Mouse (Mus musculus) cerebellum, adult 18-20 months (tissue): ENCODE results near the gene Gdap1l1.

ENCODE experiments used
- DNase-seq, 2 experiments: peaks; one replicate each; pipeline ENCODE4 v3.0.0; 2021

The Gdap1l1 gene

GRCm38 (mm10) chr2:163466771-163467170 lies 28.5 kb downstream of the Gdap1l1 start:
- no peak for DNase-seq

- DNase-seq, result no peak
Measured at GRCm38 (mm10) chr2:163467585-163467984, 29.3 kb downstream of the Gdap1l1 start.

DNA sequence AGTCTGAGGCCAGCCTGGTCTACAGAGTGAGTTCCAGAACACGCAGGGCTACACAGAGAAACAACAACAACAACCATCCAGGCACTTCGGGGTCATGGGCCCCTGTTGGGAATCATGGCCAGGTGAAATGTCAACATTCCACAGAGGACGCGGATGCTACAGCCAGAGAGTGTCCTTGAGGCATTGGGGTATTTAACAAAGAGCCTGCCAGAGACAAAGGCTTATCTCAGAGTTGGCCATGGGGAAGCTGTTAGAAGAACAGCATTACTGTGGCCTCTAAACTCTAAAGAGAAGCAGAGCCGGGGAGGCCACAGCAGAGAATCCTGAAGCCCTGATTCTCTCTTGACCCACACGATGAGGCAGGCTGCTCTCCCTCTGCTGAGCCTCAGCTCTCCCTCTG lies 30.6 kb downstream of the Gdap1l1 start:
- DNase-seq, result no peak

- no peak for DNase-seq
Measured at GRCm38 (mm10) chr2:163469711-163470110, 31.4 kb downstream of the Gdap1l1 start.

DNA sequence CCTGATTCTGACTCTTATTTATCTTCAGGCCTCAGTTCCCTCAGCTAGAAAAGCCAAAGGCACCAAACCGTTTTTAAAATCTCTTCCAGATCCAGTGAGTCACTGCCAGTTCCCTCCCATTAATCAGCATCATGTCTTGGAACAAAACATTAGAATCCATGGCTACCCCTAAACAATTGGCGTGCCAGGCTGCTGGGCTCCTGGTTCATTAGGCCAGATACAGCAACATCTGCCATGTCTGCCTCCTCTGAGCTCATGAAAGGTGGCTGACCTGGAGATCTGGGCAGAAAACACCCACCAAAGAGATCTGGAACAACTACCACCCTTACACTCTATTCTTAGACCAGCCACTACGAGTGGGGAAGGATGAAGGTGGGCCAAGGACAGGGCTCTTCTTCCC lies 32.9 kb downstream of the Gdap1l1 start:
- DNase-seq, result no peak

DNA sequence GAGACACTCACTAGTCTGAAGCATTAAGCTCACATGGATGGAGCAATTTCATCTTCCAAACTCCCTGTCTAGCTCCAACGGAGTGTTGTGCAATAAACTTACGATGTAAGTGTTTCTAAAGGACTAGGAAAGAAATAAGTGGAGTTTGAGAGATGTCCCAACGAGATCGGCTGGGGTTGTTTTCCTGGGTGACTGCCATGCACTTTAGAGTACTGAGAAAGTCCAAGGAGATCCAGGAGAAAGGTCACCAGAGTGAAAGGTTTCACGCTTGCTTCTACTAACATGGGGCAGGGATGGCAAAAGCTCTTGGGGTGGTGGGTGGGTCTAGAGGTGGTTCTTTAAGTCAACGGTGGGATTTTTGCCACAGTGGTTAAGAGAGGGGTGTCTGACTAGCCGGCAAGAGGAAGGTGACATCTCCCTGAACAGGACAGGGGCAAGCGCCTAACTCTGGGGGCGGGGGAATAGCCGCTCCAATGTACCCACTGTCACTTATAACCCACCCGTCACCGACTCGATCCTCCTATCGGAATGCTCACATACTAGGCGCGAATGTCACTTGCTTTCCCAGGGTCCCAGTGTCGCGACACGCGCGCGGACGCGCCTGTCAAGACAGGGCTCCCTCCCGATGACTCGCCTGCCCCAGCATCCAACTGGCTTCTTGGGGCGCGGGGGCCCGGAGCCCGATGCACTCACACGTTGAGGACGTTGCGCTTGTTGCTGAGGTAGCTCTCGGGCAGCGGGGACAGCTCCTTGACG lies 33.6 kb downstream of the Gdap1l1 start:
- no peak for DNase-seq

GRCm38 (mm10) chr2:163472466-163472851 lies 34.2 kb downstream of the Gdap1l1 start, which contains the start of gene Fitm2:
Fitm2 (minus strand) TSS chr2:163472629.
- DNase-seq, result peak; percentile 91 to 99

- DNase-seq, result peak in 1 of 2 experiments; percentile 21
Measured at GRCm38 (mm10) chr2:163480191-163480825, 42.0 kb downstream of the Gdap1l1 start.

DNA sequence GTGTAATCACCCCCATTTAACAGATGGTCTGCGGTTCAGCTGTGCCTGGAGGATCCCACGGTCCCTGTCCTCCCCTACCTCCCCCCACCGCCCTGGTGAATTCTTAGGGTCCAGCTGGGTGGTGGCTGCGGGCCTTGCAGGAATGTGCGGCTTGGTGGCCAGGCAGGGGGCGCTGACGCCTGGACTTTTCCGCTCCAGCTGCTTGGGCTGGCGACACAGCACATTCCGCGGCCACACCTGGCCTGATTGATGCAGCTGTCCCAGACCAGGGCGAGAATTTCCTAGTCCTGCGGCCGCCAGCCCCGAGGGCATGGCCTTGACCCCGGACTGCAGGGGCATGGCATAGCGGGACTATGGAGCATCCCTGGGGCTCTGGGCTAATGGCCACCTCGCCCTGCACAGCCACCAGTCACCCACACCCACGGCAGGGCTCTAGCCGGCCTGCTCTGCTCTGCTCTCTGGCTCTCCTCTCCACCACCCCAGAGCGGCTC lies 43.3 kb downstream of the Gdap1l1 start:
- no peak for DNase-seq

GRCm38 (mm10) chr2:163487360-163487759 lies 49.1 kb downstream of the Gdap1l1 start:
- no peak for DNase-seq

GRCm38 (mm10) chr2:163489725-163490291 lies 51.5 kb downstream of the Gdap1l1 start:
- DNase-seq, result no peak

- DNase-seq, result no peak
Measured at GRCm38 (mm10) chr2:163490656-163491055, 52.4 kb downstream of the Gdap1l1 start.

- no peak for DNase-seq
Measured at GRCm38 (mm10) chr2:163491351-163491750, 53.1 kb downstream of the Gdap1l1 start.

DNA sequence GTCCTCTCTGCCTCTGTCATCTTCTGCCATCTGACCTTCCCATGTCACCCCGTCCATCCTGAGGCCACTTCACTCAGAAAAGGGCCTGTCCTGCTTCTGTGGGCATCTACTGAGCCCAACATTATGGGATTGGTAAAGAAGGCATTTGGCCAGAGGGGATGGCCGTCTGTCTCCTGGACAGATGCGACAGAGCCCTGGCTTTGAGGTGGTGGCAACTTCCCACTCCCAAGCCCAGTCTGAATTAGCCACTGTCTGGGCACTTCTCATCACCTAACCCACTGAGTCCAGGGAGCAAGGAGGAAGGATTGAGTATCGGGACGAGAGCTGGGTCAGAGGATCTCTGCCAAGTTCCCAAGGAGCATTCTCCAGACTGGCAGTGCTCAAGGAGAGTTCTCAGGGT lies 53.7 kb downstream of the Gdap1l1 start, which contains the start of gene R3hdml:
TSS of gene R3hdml (plus strand) at position 301 of the 400 bp plus-strand sequence.
- no peak for DNase-seq

GRCm38 (mm10) chr2:163493031-163493430 lies 54.8 kb downstream of the Gdap1l1 start:
- no peak for DNase-seq

DNA sequence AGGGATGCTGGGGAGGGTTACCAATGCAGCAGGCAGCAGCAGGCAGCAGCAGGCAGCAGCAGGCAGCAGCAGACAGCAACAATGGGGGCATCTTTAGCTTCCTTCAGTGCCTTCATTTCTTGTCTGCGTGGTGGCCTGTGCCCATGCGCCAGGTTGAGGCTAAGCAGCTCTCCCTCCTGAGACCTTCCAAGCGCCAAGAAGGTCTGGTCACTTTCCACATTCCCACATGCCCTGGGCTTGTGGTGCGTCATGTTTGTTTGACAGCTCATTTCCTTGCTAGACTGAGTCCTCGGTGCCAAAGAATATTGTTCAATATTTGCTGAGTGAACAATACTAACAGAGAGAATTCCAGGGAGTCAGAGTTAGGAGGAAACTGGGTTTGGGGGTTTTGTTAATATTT lies 55.7 kb downstream of the Gdap1l1 start:
- DNase-seq, result no peak

- DNase-seq, result no peak
Measured at GRCm38 (mm10) chr2:163494456-163494855, 56.2 kb downstream of the Gdap1l1 start.

GRCm38 (mm10) chr2:163502219-163502618 lies 63.9 kb downstream of the Gdap1l1 start:
- DNase-seq, result no peak

GRCm38 (mm10) chr2:163503191-163503590 lies 64.9 kb downstream of the Gdap1l1 start:
- no peak for DNase-seq
